Mouse (Mus musculus): Measurements from ENCODE around the gene Ints4.

- TF ChIP-seq GATA1 (IDR thresholded peaks at IDR 0.05; ENCODE audit: borderline replicate concordance, low read length) (no peak), CTCF (IDR thresholded peaks at IDR 0.05; ENCODE audit: low read depth, low read length) (no peak), TAL1 (conservative IDR thresholded peaks at IDR 0.05; ENCODE audit: low read depth, low read length) (no peak), POLR2AphosphoS5 (IDR thresholded peaks at IDR 0.05; ENCODE audit: insufficient replicate concordance, low read depth, low read length) (no peak)
Measured at GRCm38 (mm10) chr7:97588506-97588905, 107.8 kb downstream of the Ints4 start.

Data from G1E (cell line).